Mouse (Mus musculus) 416B (cell line): ENCODE results near the gene Fhod1.

Source experiments
- DNase-seq: peaks from one replicate; pipeline ENCODE4 v3.0.0; 2011; ENCODE audit warnings: low read depth

Gene Fhod1

GRCm38 (mm10) chr8:105349096-105349771 lies 1.5 kb upstream of the Fhod1 start:
- no peak for DNase-seq

DNA sequence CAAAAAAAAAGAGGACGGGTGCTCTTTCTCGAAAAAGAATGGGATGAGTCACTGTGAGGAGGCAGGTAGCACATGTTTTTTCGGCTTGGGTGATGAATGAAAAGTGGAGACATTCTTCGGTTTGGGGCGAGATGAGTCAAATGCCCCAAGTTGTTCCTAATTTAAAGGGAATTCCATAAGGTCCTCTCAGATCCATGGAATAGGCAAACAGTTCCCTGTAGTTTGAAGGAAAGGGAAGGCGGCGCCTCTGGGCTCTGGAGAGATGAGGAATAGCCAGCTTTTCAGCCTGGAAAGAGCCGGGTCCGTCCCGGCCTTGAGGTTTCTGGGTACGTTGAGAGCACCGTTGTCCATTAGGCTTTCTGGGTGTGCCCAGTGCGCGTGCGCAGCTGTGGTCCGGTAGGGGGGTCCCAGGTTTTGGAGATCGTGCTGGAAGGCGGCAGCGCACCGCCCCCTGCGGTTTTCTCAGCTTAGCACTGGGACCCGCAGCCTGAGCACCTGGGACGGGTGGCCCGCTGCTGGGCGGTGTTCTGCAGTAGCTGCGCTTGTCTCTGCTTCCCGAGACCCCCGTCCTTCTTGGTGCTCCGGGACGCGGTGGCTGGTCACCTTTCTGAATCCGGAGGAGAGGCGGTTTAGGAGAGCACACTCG lies 820 bp upstream of the Fhod1 start, which contains the start of gene Slc9a5:
Slc9a5 (plus strand) TSS at position 394 of the 646 bp plus-strand sequence.
- DNase-seq, result peak; percentile 68

DNA sequence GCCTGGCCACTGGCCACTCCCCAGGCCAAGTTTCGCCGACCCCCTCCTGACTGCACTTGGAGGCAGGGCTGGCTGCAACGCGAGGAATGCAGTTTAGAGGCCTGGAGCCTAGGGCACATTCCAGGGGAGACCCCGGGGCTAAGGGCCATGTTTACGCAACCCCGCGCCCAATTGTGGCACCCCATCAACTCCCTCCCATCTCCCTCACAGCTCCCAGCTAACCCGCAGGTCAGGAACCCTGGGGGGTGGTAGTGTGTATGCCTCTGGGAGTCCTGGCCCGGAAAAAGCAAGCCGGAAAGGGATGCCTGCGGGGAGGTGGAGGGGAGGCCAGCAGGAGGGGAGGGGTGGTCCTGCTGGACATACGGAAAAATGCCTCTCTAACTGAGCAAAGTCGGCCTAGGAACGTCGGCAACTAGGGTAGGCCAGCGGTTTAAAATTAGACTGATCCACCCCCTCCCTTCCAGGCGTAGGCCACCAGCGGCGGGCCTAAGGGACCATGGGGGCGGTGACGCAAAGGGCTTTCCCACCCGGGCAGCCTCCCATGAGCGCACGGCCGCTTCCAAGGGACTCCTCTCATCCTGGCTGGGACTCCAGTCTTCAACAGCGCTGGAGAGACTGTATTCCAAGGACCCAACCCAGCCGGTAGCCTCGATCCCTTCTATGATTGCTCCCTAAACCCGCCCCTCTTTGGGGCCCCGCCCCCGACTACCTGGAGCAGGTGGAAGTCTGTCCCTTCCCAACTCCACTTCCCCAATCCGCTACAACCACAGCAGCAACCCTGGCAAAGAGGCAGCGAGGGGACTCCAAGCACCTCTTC lies 934 bp downstream of the Fhod1 start:
- DNase-seq, result peak; percentile 37

DNA sequence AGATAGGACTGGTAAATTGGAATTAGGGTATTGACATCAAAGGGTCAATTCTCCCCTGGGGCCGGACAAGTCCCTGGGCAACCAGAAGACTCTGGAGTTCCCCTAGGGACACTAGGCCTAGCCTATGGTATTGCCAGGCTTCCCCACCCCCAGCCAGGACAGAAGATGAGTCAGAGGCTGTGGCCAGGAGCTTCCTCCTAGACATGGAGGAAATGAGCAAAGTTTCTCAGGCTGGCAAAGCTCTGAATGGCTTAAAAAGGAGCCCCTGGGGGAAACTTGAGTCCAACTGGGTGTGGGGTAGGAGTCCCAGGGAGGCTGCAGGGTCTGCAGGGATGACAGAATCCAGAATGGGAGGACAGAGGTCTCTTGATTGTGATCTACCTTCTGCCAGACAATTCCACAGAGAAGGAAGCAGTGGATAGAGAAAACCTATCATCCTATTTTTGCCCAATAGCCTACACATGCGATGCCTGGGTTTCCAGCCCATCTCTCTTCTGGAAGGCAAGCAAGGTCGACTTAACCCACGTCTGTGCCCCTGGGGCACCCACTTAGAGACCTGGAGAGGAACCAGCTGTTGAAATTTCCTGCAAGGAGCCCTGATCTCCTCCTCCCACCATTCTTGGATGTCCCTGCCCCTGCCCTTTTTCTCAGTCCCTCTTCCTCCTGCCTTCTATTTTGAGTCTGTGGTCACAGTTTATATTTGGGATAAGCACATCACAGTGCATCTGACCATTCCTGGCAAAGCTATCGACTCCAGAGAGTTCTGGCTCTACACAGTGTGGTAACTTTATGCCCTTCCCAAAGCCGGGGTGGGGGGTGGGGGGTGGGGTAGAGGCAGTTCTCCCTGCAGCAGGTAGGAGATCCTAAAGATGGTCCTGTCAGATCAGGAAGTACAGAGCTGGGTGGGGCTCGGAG lies 2.4 kb downstream of the Fhod1 start:
- DNase-seq, result peak; percentile 88

DNA sequence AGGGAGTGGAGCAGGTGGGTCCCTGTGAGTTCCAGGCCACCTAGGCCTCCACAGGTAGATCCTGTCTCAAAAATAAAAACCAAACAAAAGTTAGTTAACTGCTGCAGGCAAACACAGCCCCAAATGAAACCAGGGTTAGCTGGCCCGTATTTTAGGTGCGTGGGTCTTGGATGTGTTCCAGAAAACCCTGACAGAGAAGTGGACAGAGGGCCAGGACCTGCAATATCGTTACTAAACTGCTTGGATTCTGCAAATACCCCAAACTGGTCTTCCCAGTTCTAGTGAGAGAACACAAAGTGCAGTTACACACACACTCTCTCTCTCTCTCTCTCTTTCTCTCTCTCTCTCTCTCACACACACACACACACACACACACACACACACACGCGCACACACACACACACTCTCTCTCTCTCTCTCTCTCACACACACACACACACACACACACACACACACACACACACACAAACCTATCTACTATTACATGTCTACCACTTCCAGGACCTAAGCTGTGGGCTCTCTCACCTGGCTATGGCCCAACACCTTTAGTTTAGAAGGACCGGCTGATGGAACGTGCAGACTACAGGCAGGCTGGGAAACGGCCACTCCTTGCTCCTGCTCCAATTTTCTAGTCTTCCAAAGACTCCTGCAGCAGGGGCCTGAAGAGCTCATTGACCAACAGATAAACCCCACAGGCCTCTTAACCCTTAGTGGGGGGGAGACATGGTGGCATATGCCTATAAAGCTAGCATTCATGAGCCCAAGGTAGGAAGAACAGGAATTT lies 3.8 kb downstream of the Fhod1 start:
- DNase-seq, result peak; percentile 25

DNA sequence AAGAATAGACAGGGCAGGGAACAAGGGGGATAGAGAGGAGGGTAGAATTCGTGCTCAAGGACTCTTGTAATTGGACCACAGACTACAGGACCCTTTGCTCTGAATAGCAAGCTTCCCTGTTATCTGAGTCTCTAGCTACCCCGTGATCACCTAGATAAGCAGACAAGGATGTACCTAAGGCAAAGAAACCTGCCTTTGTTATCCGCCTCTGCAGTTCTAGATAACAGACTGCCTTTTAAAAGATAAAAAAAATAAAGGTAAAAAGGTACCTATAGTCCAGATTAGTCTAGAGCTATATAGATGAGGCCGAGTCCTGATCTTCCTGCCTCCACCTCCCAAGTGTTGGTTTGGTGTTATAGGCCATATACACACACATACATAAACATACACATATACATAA lies 5.0 kb downstream of the Fhod1 start:
- no peak for DNase-seq

- no peak for DNase-seq
Observed at GRCm38 (mm10) chr8:105341399-105341798, 6.4 kb downstream of the Fhod1 start.

GRCm38 (mm10) chr8:105339886-105340635 lies 7.7 kb downstream of the Fhod1 start:
- DNase-seq, result peak; percentile 53

GRCm38 (mm10) chr8:105338992-105339391 lies 8.8 kb downstream of the Fhod1 start:
- DNase-seq, result peak; percentile 82

GRCm38 (mm10) chr8:105336373-105337130 lies 11.2 kb downstream of the Fhod1 start:
- no peak for DNase-seq

GRCm38 (mm10) chr8:105332523-105332922 lies 15.2 kb downstream of the Fhod1 start:
- DNase-seq, result no peak

- DNase-seq, result no peak
Observed at GRCm38 (mm10) chr8:105331931-105332330, 15.8 kb downstream of the Fhod1 start.

GRCm38 (mm10) chr8:105331469-105331868 lies 16.3 kb downstream of the Fhod1 start:
- DNase-seq, result no peak

GRCm38 (mm10) chr8:105330325-105330724 lies 17.4 kb downstream of the Fhod1 start:
- no peak for DNase-seq

GRCm38 (mm10) chr8:105326968-105327367 lies 20.8 kb downstream of the Fhod1 start:
- no peak for DNase-seq

DNA sequence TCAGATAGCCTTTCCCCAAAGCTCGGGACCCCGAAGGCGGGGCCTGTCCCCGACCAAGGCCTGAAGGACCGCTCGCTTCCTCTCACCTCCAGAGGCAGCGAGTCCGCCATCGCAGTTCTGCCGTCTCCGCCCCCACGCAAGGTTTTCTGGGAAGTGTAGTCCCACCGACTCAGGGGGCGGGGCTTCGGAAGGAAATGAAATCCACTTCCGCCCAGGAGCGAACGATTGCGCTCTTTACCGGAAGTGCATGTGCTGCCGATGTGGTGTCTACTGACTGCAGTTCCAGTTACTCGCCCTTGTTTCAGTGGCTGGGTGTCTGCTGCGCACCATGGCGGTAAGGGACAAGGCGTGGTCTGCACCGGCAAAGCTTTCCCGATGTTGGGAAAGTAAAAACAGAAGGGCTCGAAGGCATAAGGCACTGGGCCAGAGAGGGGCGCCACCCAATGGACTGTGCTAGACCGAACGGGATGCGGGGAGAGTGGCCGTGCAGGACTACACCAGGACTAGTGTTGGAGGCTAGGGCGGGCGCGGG lies 21.5 kb downstream of the Fhod1 start, which contains the start of the genes Lrrc29 and Tmem208:
Lrrc29 (minus strand) TSS at position 138 of the 532 bp plus-strand sequence.
Tmem208 (plus strand) TSS at position 214 of the 532 bp plus-strand sequence.
- peak; percentile 97 for DNase-seq

GRCm38 (mm10) chr8:105325641-105326093 lies 22.1 kb downstream of the Fhod1 start:
- no peak for DNase-seq

- peak; percentile 37 for DNase-seq
Observed at GRCm38 (mm10) chr8:105323183-105323582, 24.6 kb downstream of the Fhod1 start.
